Mouse (Mus musculus): Measurements from ENCODE around the gene Pcsk5. TPM values are rescaled to one million over a fixed set of nuclear protein-coding genes. Genes with fewer than 3 reads are reported as not detected.
A peak's percentile ranks its signal among the peaks of the same experiment; 100 is the strongest.

Gene Pcsk5
- total and polyA plus RNA-seq, 3 experiments = not detected

- TF ChIP-seq MXI1 (IDR thresholded peaks at IDR 0.05; ENCODE audit: low read depth, low read length) (no peak), ETS1 (conservative IDR thresholded peaks at IDR 0.05; ENCODE audit: low read depth, low read length) (no peak), MAFK (IDR thresholded peaks at IDR 0.05; ENCODE audit: insufficient replicate concordance, low read length) (no peak), NRF1 (IDR thresholded peaks at IDR 0.05; ENCODE audit: low read depth, low read length) (no peak)
- no peak overlapping the region for H3K4me3 ChIP-seq (replicated peaks in 1 of 3; ENCODE audit: low read depth in 2 of 3, low read length in 2 of 3, poor library complexity in 1 of 3)
- H3K9ac ChIP-seq (ENCODE audit: insufficient read depth, low read depth) = no peak overlapping the region
- DNase-seq (ENCODE audit: extremely low read depth) = no peak
- H3K27me3 ChIP-seq (replicated peaks) = no peaks in the 10 kb centered on the region
- H3K36me3 ChIP-seq (replicated peaks in 1 of 2; ENCODE audit: control insufficient read depth in 1 of 2, insufficient read depth in 1 of 2, low read length in 1 of 2) = peaks cover 28 to 47% of the 10 kb centered on the region in 2 experiments
- in situ Hi-C loops (cut with MboI; ENCODE audit: low pct_ligation_motif_present, low pct_unique_long_range_greater_than_20kb, low sequenced_read_pairs) = no loop called here
- no peaks in the 10 kb centered on the region for H3K9me3 ChIP-seq (replicated peaks; ENCODE audit: low read length)
- dilution Hi-C loops (cut with MboI; ENCODE audit: extremely low pct_ligation_motif_present, extremely low pct_unique_long_range_greater_than_20kb, low sequenced_read_pairs) = no loop called here
- H3K27ac ChIP-seq (ENCODE audit: insufficient read depth, low read depth) = no peak overlapping the region
- no peaks in the 10 kb centered on the region for H3K79me2 ChIP-seq (replicated peaks; ENCODE audit: control insufficient read depth, extremely low read depth, insufficient read depth, poor library complexity, severe bottlenecking)
- H3K4me1 ChIP-seq (ENCODE audit: control insufficient read depth in 1 of 2, insufficient read depth in 2 of 2) = peaks cover 0 to 27% of the 10 kb centered on the region in 2 experiments; a peak in 1 of 4 replicates
- H3K4me2 ChIP-seq (ENCODE audit: insufficient read depth, low read depth, poor library complexity, severe bottlenecking) = no peak overlapping the region
Measured at GRCm38 (mm10) chr19:17397922-17398321, 439.5 kb downstream of the Pcsk5 start.

DNA sequence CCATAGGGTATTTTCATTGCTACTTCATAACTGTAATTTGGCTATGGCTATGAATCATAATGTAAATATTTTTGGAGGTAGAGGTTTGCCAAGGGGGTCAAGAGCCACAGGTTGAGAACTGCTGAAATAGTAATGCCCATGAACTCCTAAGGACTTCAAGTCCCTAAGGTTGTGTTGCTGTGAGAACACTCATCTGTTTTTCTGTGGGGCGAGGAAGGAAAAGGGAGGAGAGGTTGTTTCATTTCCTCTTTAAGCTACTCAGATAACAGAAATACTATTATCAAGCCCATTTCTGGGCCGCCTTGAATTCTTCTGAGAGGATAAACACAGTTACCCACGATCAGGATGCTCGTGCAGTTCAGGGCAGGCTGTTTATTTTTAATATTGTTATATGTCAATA is 440.6 kb downstream of the Pcsk5 start:
- Histone ChIP-seq H3K4me3 (replicated peaks in 1 of 3; ENCODE audit: low read depth in 2 of 3, low read length in 2 of 3, poor library complexity in 1 of 3) (no peak overlapping the region), H3K9me3 (replicated peaks; ENCODE audit: low read length) (no peaks in the 10 kb centered on the region), H3K27ac (ENCODE audit: insufficient read depth, low read depth) (no peak overlapping the region), H3K4me2 (ENCODE audit: insufficient read depth, low read depth, poor library complexity, severe bottlenecking) (no peak overlapping the region), H3K27me3 (replicated peaks) (no peaks in the 10 kb centered on the region), H3K79me2 (replicated peaks; ENCODE audit: control insufficient read depth, extremely low read depth, insufficient read depth, poor library complexity, severe bottlenecking) (no peaks in the 10 kb centered on the region), H3K36me3 (replicated peaks in 1 of 2; ENCODE audit: control insufficient read depth in 1 of 2, insufficient read depth in 1 of 2, low read length in 1 of 2) (peaks cover 28 to 47% of the 10 kb centered on the region in 2 experiments), H3K9ac (ENCODE audit: insufficient read depth, low read depth) (no peak overlapping the region), H3K4me1 (ENCODE audit: control insufficient read depth in 1 of 2, insufficient read depth in 2 of 2) (peaks cover 0 to 27% of the 10 kb centered on the region in 2 experiments; a peak in 1 of 4 replicates)
- no peak for DNase-seq (ENCODE audit: extremely low read depth)
- dilution Hi-C loops (cut with MboI; ENCODE audit: extremely low pct_ligation_motif_present, extremely low pct_unique_long_range_greater_than_20kb, low sequenced_read_pairs) = no loop called here
- in situ Hi-C loops (cut with MboI; ENCODE audit: low pct_ligation_motif_present, low pct_unique_long_range_greater_than_20kb, low sequenced_read_pairs) = no loop called here
- no peak for TF ChIP-seq CHD1 (IDR thresholded peaks at IDR 0.05; ENCODE audit: low read depth, low read length)
- TF ChIP-seq MYC (IDR thresholded peaks at IDR 0.05; ENCODE audit: low read depth, low read length) = no peak

- DNase-seq (ENCODE audit: extremely low read depth) = peak; percentile 89
- peak within 1 kb of the TSS; percentile 74 to 94 (median 83) for H3K4me3 ChIP-seq (replicated peaks in 1 of 3; ENCODE audit: low read depth in 2 of 3, low read length in 2 of 3, poor library complexity in 1 of 3)
- no peaks in the 10 kb centered on the region for H3K79me2 ChIP-seq (replicated peaks; ENCODE audit: control insufficient read depth, extremely low read depth, insufficient read depth, poor library complexity, severe bottlenecking)
- peaks cover 0 to 30% of the 10 kb centered on the region in 2 experiments; a peak in 2 of 4 replicates for H3K4me1 ChIP-seq (ENCODE audit: control insufficient read depth in 1 of 2, insufficient read depth in 2 of 2)
- H3K27ac ChIP-seq (ENCODE audit: insufficient read depth, low read depth) = no peak within 1 kb of the TSS
- dilution Hi-C loops (cut with MboI; ENCODE audit: extremely low pct_ligation_motif_present, extremely low pct_unique_long_range_greater_than_20kb, low sequenced_read_pairs) = no loop called here
- in situ Hi-C loops (cut with MboI; ENCODE audit: low pct_ligation_motif_present, low pct_unique_long_range_greater_than_20kb, low sequenced_read_pairs) = no loop called here
- peaks cover 15 to 27% of the 10 kb centered on the region in 2 experiments for H3K36me3 ChIP-seq (replicated peaks in 1 of 2; ENCODE audit: control insufficient read depth in 1 of 2, insufficient read depth in 1 of 2, low read length in 1 of 2)
- H3K9me3 ChIP-seq (replicated peaks; ENCODE audit: low read length) = no peaks in the 10 kb centered on the region
- H3K4me2 ChIP-seq (ENCODE audit: insufficient read depth, low read depth, poor library complexity, severe bottlenecking) = peak within 1 kb of the TSS; percentile 56
- no peaks in the 10 kb centered on the region for H3K27me3 ChIP-seq (replicated peaks)
- H3K9ac ChIP-seq (ENCODE audit: insufficient read depth, low read depth) = peak within 1 kb of the TSS; percentile 91
- peak; percentile 65; the same call in 1 of the 2 replicates for TF ChIP-seq ZMIZ1 (IDR thresholded peaks at IDR 0.05; ENCODE audit: low read depth, low read length)
- TF ChIP-seq MAX (IDR thresholded peaks at IDR 0.05; ENCODE audit: low read length) = no peak
- TF ChIP-seq ZNF384 (IDR thresholded peaks at IDR 0.05; ENCODE audit: low read depth, low read length) = no peak
- peak; percentile 81 for TF ChIP-seq HCFC1 (IDR thresholded peaks at IDR 0.05; ENCODE audit: low read depth, low read length)
- TF ChIP-seq POLR2A (IDR thresholded peaks at IDR 0.05; ENCODE audit: low read depth, low read length) = peak; percentile 90
- TF ChIP-seq TCF12 (IDR thresholded peaks at IDR 0.05; ENCODE audit: low read depth, low read length) = peak; percentile 61; the same call in 1 of the 2 replicates
- TF ChIP-seq PAX5 (IDR thresholded peaks at IDR 0.05; ENCODE audit: low read length) = no peak
- no peak for TF ChIP-seq JUND (conservative IDR thresholded peaks at IDR 0.05; ENCODE audit: low read depth, low read length)
- no peak for TF ChIP-seq CHD1 (IDR thresholded peaks at IDR 0.05; ENCODE audit: low read depth, low read length)
- no peak for TF ChIP-seq EP300 (IDR thresholded peaks at IDR 0.05; ENCODE audit: low read length)
- TF ChIP-seq CTCF (conservative IDR thresholded peaks at IDR 0.05 in 1 of 2, IDR thresholded peaks at IDR 0.05 in 1 of 2; ENCODE audit: low read depth in 2 of 2, low read length in 2 of 2) = no peak
- TF ChIP-seq KAT2A (IDR thresholded peaks at IDR 0.05; ENCODE audit: insufficient replicate concordance, low read length) = no peak
- no peak for TF ChIP-seq JUN (IDR thresholded peaks at IDR 0.05; ENCODE audit: insufficient read depth, low read depth, low read length)
- no peak for TF ChIP-seq RCOR1 (conservative IDR thresholded peaks at IDR 0.05; ENCODE audit: low read depth, low read length)
- TF ChIP-seq ZC3H11A (IDR thresholded peaks at IDR 0.05; ENCODE audit: low read depth, low read length) = no peak
- TF ChIP-seq MEF2A (IDR thresholded peaks at IDR 0.05; ENCODE audit: borderline replicate concordance, low read depth, low read length) = 0 out of 2 replicates have a peak, but pooled peaks have one; percentile 38
- TF ChIP-seq MYC (IDR thresholded peaks at IDR 0.05; ENCODE audit: low read depth, low read length) = no peak
- TF ChIP-seq ETS1 (conservative IDR thresholded peaks at IDR 0.05; ENCODE audit: low read depth, low read length) = no peak
- no peak for TF ChIP-seq GABPA (IDR thresholded peaks at IDR 0.05; ENCODE audit: insufficient replicate concordance, low read depth, low read length)
- no peak for TF ChIP-seq CHD2 (IDR thresholded peaks at IDR 0.05; ENCODE audit: low read length)
- no peak for TF ChIP-seq TBP (conservative IDR thresholded peaks at IDR 0.05; ENCODE audit: low read depth, low read length)
Measured at GRCm38 (mm10) chr19:17393841-17394591, 443.4 kb downstream of the Pcsk5 start, which contains the start of gene Rfk. TSS of gene Rfk (plus strand) at chr19:17394043.
